Mouse (Mus musculus): ENCODE data around the gene Tspan31. TPM values are rescaled to one million over a fixed set of nuclear protein-coding genes. Genes with fewer than 3 reads are reported as not detected.

Tspan31 gene
- total RNA-seq (2014; rRNA removed; ENCODE audit: low replicate concordance) = 104 and 117 TPM in 2 replicates
- polyA plus RNA-seq (2015; fragmentation: Nextera tagmentation; extraction: Ambion mirVana) = 73.5 and 79.9 TPM in 2 replicates

GRCm38 (mm10) chr10:127070190-127071121 is at the start of gene Tspan31:
TSS of gene Tspan31 (minus strand) at chr10:127070264.
- ATAC-seq (ENCODE audit: insufficient read depth, low read depth) = peak; percentile 91
- peak within 1 kb of the TSS; percentile 89 for H3K27ac ChIP-seq (ENCODE audit: low read depth)
- peaks cover 15% of the 10 kb centered on the region for H3K4me1 ChIP-seq (ENCODE audit: control insufficient read depth, insufficient read depth)
- peak within 1 kb of the TSS; percentile 80 for H3K4me2 ChIP-seq (ENCODE audit: low read depth, low read length)
- H3K9ac ChIP-seq (replicated peaks; ENCODE audit: low read depth, low read length) = peak within 1 kb of the TSS; percentile 81
- peaks cover 6% of the 10 kb centered on the region for H3K27me3 ChIP-seq (ENCODE audit: control insufficient read depth, insufficient read depth, low read length)
- peak within 1 kb of the TSS; percentile 89 for H3K4me3 ChIP-seq (ENCODE audit: low read depth, low read length)
- 1% methylated on average over 36 of the region's 36 CpGs for WGBS
- H3K9me3 ChIP-seq (replicated peaks; ENCODE audit: control insufficient read depth, low read length) = no peaks in the 10 kb centered on the region
- peaks cover 31% of the 10 kb centered on the region for H3K36me3 ChIP-seq (replicated peaks; ENCODE audit: control insufficient read depth, insufficient read depth, low read length)
- TF ChIP-seq EP300 (IDR thresholded peaks at IDR 0.05; ENCODE audit: low read depth) (no peak), CTCF (IDR thresholded peaks at IDR 0.05; ENCODE audit: low read depth) (no peak)
- DNase-seq (ENCODE audit: low spot score) = peak; percentile 98

- Histone ChIP-seq H3K9ac (replicated peaks; ENCODE audit: low read depth, low read length) (no peak overlapping the region), H3K27ac (ENCODE audit: low read depth) (no peak overlapping the region), H3K4me1 (ENCODE audit: control insufficient read depth, insufficient read depth) (peaks cover 3% of the 10 kb centered on the region; the same call in 1 of the 2 replicates), H3K4me2 (ENCODE audit: low read depth, low read length) (no peak overlapping the region), H3K4me3 (ENCODE audit: low read depth, low read length) (no peak overlapping the region), H3K27me3 (ENCODE audit: control insufficient read depth, insufficient read depth, low read length) (no peaks in the 10 kb centered on the region), H3K9me3 (replicated peaks; ENCODE audit: control insufficient read depth, low read length) (no peaks in the 10 kb centered on the region), H3K36me3 (replicated peaks; ENCODE audit: control insufficient read depth, insufficient read depth, low read length) (peaks cover 22% of the 10 kb centered on the region; the same call in 1 of the 2 replicates)
- no peak for DNase-seq (ENCODE audit: low spot score)
- TF ChIP-seq CTCF (IDR thresholded peaks at IDR 0.05; ENCODE audit: low read depth) = no peak
- no peak for TF ChIP-seq EP300 (IDR thresholded peaks at IDR 0.05; ENCODE audit: low read depth)
- 92% methylated on average over 10 of the region's 10 CpGs for WGBS
- no peak for ATAC-seq (ENCODE audit: insufficient read depth, low read depth)
Observed at GRCm38 (mm10) chr10:127119229-127119628, 49.2 kb upstream of the Tspan31 start.

DNA sequence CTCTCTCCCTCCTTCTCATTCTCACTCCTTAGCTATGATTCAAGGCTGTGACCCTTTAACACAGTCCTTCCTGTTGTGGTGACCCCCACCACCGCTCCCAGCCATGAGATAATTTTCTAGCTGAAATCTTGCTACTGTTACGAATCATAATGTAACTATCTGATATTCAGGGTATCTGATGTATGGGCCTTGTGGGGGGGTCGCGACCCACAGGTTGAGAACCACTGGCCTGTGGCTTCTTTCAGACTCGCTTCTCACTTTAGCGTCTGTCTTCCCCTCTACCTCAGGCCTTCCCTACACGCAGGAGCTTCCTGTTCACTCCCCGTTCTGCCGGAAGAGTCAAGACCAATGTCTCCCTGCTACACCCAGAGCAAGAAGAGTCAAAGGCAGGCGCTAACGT is 48.4 kb upstream of the Tspan31 start:
- Histone ChIP-seq H3K36me3 (replicated peaks; ENCODE audit: control insufficient read depth, insufficient read depth, low read length) (peaks cover 22% of the 10 kb centered on the region; the same call in 1 of the 2 replicates), H3K27ac (ENCODE audit: low read depth) (no peak overlapping the region), H3K4me2 (ENCODE audit: low read depth, low read length) (no peak overlapping the region), H3K9me3 (replicated peaks; ENCODE audit: control insufficient read depth, low read length) (no peaks in the 10 kb centered on the region), H3K4me3 (ENCODE audit: low read depth, low read length) (no peak overlapping the region), H3K4me1 (ENCODE audit: control insufficient read depth, insufficient read depth) (peaks cover 3% of the 10 kb centered on the region; the same call in 1 of the 2 replicates), H3K27me3 (ENCODE audit: control insufficient read depth, insufficient read depth, low read length) (no peaks in the 10 kb centered on the region), H3K9ac (replicated peaks; ENCODE audit: low read depth, low read length) (no peak overlapping the region)
- no peak for TF ChIP-seq EP300 (IDR thresholded peaks at IDR 0.05; ENCODE audit: low read depth)
- no peak for TF ChIP-seq CTCF (IDR thresholded peaks at IDR 0.05; ENCODE audit: low read depth)
- 87% methylated on average over 11 of the region's 11 CpGs for WGBS
- DNase-seq (ENCODE audit: low spot score) (no peak), ATAC-seq (ENCODE audit: insufficient read depth, low read depth) (no peak)

DNA sequence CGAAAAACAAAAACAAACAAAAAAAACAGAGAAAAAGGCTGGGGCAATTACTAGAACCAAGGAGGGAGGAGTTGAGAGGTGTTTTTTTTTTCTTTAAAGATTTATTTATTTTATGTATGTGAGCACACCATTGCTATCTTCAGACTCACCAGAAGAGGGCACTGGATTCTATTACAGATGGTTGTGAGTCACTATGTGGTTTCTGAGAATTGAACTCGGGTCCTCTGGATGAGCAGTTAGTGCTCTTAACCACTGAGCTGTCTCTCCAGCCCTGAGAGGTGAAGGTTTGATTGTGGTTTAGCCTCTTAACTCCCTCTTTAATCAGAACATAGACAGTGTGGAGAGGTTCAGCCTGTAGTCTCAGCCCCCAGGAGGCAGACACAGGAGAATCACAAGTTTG is 45.0 kb upstream of the Tspan31 start:
- Histone ChIP-seq H3K9ac (replicated peaks; ENCODE audit: low read depth, low read length) (no peak overlapping the region), H3K36me3 (replicated peaks; ENCODE audit: control insufficient read depth, insufficient read depth, low read length) (peaks cover 30% of the 10 kb centered on the region; the same call in 1 of the 2 replicates), H3K4me3 (ENCODE audit: low read depth, low read length) (no peak overlapping the region), H3K4me1 (ENCODE audit: control insufficient read depth, insufficient read depth) (no peaks in the 10 kb centered on the region), H3K27me3 (ENCODE audit: control insufficient read depth, insufficient read depth, low read length) (no peaks in the 10 kb centered on the region), H3K4me2 (ENCODE audit: low read depth, low read length) (no peak overlapping the region), H3K9me3 (replicated peaks; ENCODE audit: control insufficient read depth, low read length) (no peaks in the 10 kb centered on the region), H3K27ac (ENCODE audit: low read depth) (no peak overlapping the region)
- DNase-seq (ENCODE audit: low spot score) (no peak), ATAC-seq (ENCODE audit: insufficient read depth, low read depth) (no peak)
- 82% methylated on average over 2 of the region's 2 CpGs for WGBS
- TF ChIP-seq EP300 (IDR thresholded peaks at IDR 0.05; ENCODE audit: low read depth) (no peak), CTCF (IDR thresholded peaks at IDR 0.05; ENCODE audit: low read depth) (0 out of 2 replicates have a peak, but pooled peaks have one; percentile 11)

DNA sequence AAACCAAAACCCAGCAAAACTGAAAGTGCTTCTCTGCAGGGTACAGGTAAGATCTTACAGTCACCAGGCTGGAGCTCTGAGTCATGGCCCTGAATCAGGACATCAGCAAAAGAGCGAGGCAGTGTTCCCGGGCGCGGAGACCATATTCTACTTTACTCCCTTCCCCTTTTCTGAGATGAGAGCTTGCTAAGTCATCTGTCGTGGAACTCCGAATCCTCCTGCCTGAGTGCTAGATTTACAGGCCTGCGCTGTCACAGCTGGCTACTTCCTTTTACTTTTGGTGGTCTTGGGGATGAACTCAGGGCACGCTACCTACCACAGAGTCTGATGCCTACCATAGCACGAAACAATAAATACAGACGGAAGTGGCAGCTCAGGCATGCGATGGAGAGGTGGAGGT is 44.3 kb upstream of the Tspan31 start:
- WGBS = 93% methylated on average over 11 of the region's 11 CpGs

More for the DNA sequence above, 44.3 kb upstream of the Tspan31 start:
- H3K4me1 ChIP-seq (ENCODE audit: control insufficient read depth, insufficient read depth) = no peaks in the 10 kb centered on the region
- no peak for TF ChIP-seq EP300 (IDR thresholded peaks at IDR 0.05; ENCODE audit: low read depth)
- no peak for TF ChIP-seq CTCF (IDR thresholded peaks at IDR 0.05; ENCODE audit: low read depth)
- H3K27ac ChIP-seq (ENCODE audit: low read depth) = no peak overlapping the region
- H3K4me3 ChIP-seq (ENCODE audit: low read depth, low read length) = no peak overlapping the region
- no peak for DNase-seq (ENCODE audit: low spot score)
- ATAC-seq (ENCODE audit: insufficient read depth, low read depth) = no peak
- H3K9me3 ChIP-seq (replicated peaks; ENCODE audit: control insufficient read depth, low read length) = no peaks in the 10 kb centered on the region
- peaks cover 30% of the 10 kb centered on the region; the same call in 1 of the 2 replicates for H3K36me3 ChIP-seq (replicated peaks; ENCODE audit: control insufficient read depth, insufficient read depth, low read length)
- no peaks in the 10 kb centered on the region for H3K27me3 ChIP-seq (ENCODE audit: control insufficient read depth, insufficient read depth, low read length)
- no peak overlapping the region for H3K4me2 ChIP-seq (ENCODE audit: low read depth, low read length)
- no peak overlapping the region for H3K9ac ChIP-seq (replicated peaks; ENCODE audit: low read depth, low read length)
